In the genomic region with DNA sequence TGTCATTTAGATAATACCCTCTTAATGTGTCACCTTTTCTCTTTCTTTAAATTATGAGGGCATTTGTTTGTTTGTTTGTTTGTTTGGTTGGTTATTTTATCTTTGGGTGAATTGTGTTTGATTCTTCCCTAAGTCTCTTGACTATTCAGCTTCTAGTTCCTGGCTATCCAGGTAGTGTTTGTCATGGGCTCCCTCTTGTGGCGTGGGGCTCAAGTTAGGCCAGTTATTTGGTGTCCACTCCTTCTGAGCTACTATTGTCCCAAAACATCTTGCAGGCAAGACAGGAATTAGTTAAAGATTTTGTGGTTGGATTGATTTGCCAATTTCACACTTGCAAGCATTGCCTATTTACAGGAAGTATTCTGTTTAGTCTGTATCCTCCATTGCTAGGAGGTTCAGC, we compare ENCODE assay signal across 8 mouse cellular contexts.
DNase-seq lines count a peak whose midpoint lies in the region; ATAC-seq and TF ChIP-seq lines count a peak whose summit lies in the region.

No protein-coding gene starts in this region.

- no peaks in the 10 kb centered on the region for H3K27me3 ChIP-seq in hindbrain, embryonic 10.5 days (ENCODE audit: insufficient read depth, poor library complexity, severe bottlenecking)
- no peaks in the 10 kb centered on the region for H3K27me3 ChIP-seq in hindbrain, embryonic 16.5 days (replicated peaks; ENCODE audit: control insufficient read depth, insufficient read depth, low read length)
- no peaks in the 10 kb centered on the region for H3K27me3 ChIP-seq in cerebellum, adult 2 months (ENCODE audit: control insufficient read depth, insufficient read depth, low read length)

- DNase-seq in hindbrain, embryonic 10.5 days (ENCODE audit: low spot score): peak; percentile 6
- peak; percentile 56 for DNase-seq in ES-CJ7 (ENCODE audit: low read depth, low spot score)
- peak; percentile 44 to 54 for DNase-seq in cerebellum, adult 2 months
- DNase-seq in kidney, postnatal 36 days: peak; percentile 7 to 73
- peak; percentile 65 to 77 for DNase-seq in right cerebral cortex, adult 2 months (ENCODE audit: low spot score in 2 of 2)
- DNase-seq in urinary bladder, postnatal 4 days (ENCODE audit: low spot score in 2 of 2): no peak

- no peaks in the 10 kb centered on the region for H3K4me1 ChIP-seq in hindbrain, embryonic 10.5 days (replicated peaks)
- no peaks in the 10 kb centered on the region for H3K4me1 ChIP-seq in hindbrain, embryonic 16.5 days (ENCODE audit: control insufficient read depth, insufficient read depth, low read depth, low read length)
- no peaks in the 10 kb centered on the region for H3K4me1 ChIP-seq in cerebellum, adult 2 months (ENCODE audit: control insufficient read depth, insufficient read depth, low read length)

- 48% methylated on average over 1 of the region's 1 CpGs for WGBS in hindbrain, embryonic 10.5 days
- 47% methylated on average over 1 of the region's 1 CpGs for WGBS in hindbrain, embryonic 16.5 days
- 65% methylated on average over 1 of the region's 1 CpGs for WGBS in cerebellum, adult 2 months

- no peaks in the 10 kb centered on the region for H3K36me3 ChIP-seq in hindbrain, embryonic 10.5 days
- H3K36me3 ChIP-seq in hindbrain, embryonic 16.5 days (ENCODE audit: control insufficient read depth, insufficient read depth, low read length): no peaks in the 10 kb centered on the region

- no peak overlapping the region for H3K9ac ChIP-seq in hindbrain, embryonic 16.5 days (ENCODE audit: low read depth, low read length)

- TF ChIP-seq POLR2A in cerebellum, adult 2 months (IDR thresholded peaks at IDR 0.05; ENCODE audit: borderline replicate concordance, insufficient read depth, low read length): no peak

- no peak overlapping the region for H3K4me2 ChIP-seq in hindbrain, embryonic 16.5 days (ENCODE audit: low read length)

- ATAC-seq in hindbrain, embryonic 16.5 days: no peak
- no peak for ATAC-seq in megakaryocyte, adult 5-6 weeks (ENCODE audit: poor library complexity, severe bottlenecking)

- TF ChIP-seq CTCF in cerebellum, adult 2 months (IDR thresholded peaks at IDR 0.05; ENCODE audit: borderline replicate concordance, insufficient read depth, low read depth, low read length): peak; percentile 68; the same call in 1 of the 2 replicates

- H3K27ac ChIP-seq in hindbrain, embryonic 10.5 days: no peak overlapping the region
- H3K27ac ChIP-seq in hindbrain, embryonic 16.5 days (ENCODE audit: low read depth, low read length): no peak overlapping the region
- no peak overlapping the region for H3K27ac ChIP-seq in cerebellum, adult 2 months (ENCODE audit: insufficient read depth, low read length)

- H3K9me3 ChIP-seq in hindbrain, embryonic 10.5 days: no peaks in the 10 kb centered on the region
- H3K9me3 ChIP-seq in hindbrain, embryonic 16.5 days (ENCODE audit: control insufficient read depth, low read length): no peaks in the 10 kb centered on the region

- no peak overlapping the region for H3K4me3 ChIP-seq in hindbrain, embryonic 10.5 days
- no peak overlapping the region for H3K4me3 ChIP-seq in hindbrain, embryonic 16.5 days (ENCODE audit: low read length)
- no peak overlapping the region for H3K4me3 ChIP-seq in cerebellum, adult 2 months (replicated peaks; ENCODE audit: insufficient read depth, low read depth, low read length)

Comparison
In these comparisons a context has a peak if more than half of its experiments do, and no peak if none do; other contexts are left out.
1. DNase-seq: peak in hindbrain, embryonic 10.5 days (single experiment), ES-CJ7 (single experiment), cerebellum, adult 2 months (2 of 2), kidney, postnatal 36 days (2 of 2) and right cerebral cortex, adult 2 months (2 of 2); none in urinary bladder, postnatal 4 days (0 of 2).